Mouse (Mus musculus) bone marrow macrophage, adult 2 months (primary cell): ENCODE data around the gene C2.

ENCODE experiments used
- CTCF ChIP-seq: IDR thresholded peaks from 2 replicates; pipeline ENCODE4 v1.5.1; 2012; ENCODE audit warnings: low read depth, mild to moderate bottlenecking, low read length, moderate library complexity
- POLR2A ChIP-seq: IDR thresholded peaks from 2 replicates; pipeline ENCODE4 v1.6.1; 2012; ENCODE audit warnings: mild to moderate bottlenecking, low read depth, low read length, borderline replicate concordance

GRCm38 (mm10) chr17:34931735-34932098 is 33.7 kb upstream of the C2 start:
- no peak for TF ChIP-seq POLR2A
- TF ChIP-seq CTCF = no peak
